ENCODE assay signal across 29 mouse cellular contexts in genomic region chr13:94117522-94117921, GRCm38 (mm10). TPM values are rescaled to one million over a fixed set of nuclear protein-coding genes. Genes with fewer than 3 reads are reported as not detected.
DNase-seq lines count a peak whose midpoint lies in the region; ATAC-seq lines count a peak whose summit lies in the region.
"Had no signal": no experiment of that assay in that cellular context is flagged by ENCODE, and none has a peak within 500 bp of the region (broad histone marks: within the 10 kb centered on the region; RNA-seq: fewer than 3 reads in every experiment).

No protein-coding gene starts in this region.

- 84% methylated on average over 10 of the region's 10 CpGs for WGBS in kidney, embryonic 14.5 days
- WGBS in embryonic facial prominence, embryonic 11.5 days: 93% methylated on average over 10 of the region's 10 CpGs
- WGBS in limb, embryonic 11.5 days: 92% methylated on average over 10 of the region's 10 CpGs
- WGBS in heart, embryonic 10.5 days: 94% methylated on average over 10 of the region's 10 CpGs

- H3K9ac ChIP-seq in kidney, embryonic 14.5 days (ENCODE audit: low read depth, low read length): no peak overlapping the region
- no peak overlapping the region for H3K9ac ChIP-seq in embryonic facial prominence, embryonic 11.5 days (replicated peaks; ENCODE audit: low read length)
- no peak overlapping the region for H3K9ac ChIP-seq in limb, embryonic 11.5 days (ENCODE audit: low read length)
- H3K9ac ChIP-seq: forebrain, embryonic 13.5 days; heart, embryonic 12.5 days; hindbrain, embryonic 15.5 days; liver, embryonic 14.5 days; midbrain, embryonic 13.5 days had no signal

- no peak for DNase-seq in kidney, adult 8-10 months
- peak; percentile 46 for DNase-seq in 416B (ENCODE audit: low read depth)
- DNase-seq in embryonic facial prominence, embryonic 11.5 days (ENCODE audit: low spot score): no peak
- DNase-seq in limb, embryonic 11.5 days (ENCODE audit: low spot score): no peak
- DNase-seq in ovary, adult 18-20 months (ENCODE audit: low spot score): no peak
- no peak for DNase-seq in embryo, embryonic 10 days (ENCODE audit: low spot score)
- DNase-seq in heart, embryonic 10.5 days (ENCODE audit: low spot score): no peak
- DNase-seq: adrenal gland, postnatal 25 days; cerebellum, adult 11-12 months; cerebellum, postnatal 10 days; gastrocnemius, postnatal 14 days; heart, adult 11 months; kidney, postnatal 10 days; layer of hippocampus, adult 9-11 months; lung, adult 2 months; lung, postnatal 10 days; retina, postnatal 1 day; right cerebral cortex, postnatal 25 days; thymus, adult 18-20 months; thymus, postnatal 25 days had no signal

- no peak overlapping the region for H3K4me2 ChIP-seq in kidney, embryonic 14.5 days (replicated peaks; ENCODE audit: low read depth, low read length)
- H3K4me2 ChIP-seq in embryonic facial prominence, embryonic 11.5 days (ENCODE audit: low read depth, low read length): no peak overlapping the region
- H3K4me2 ChIP-seq in limb, embryonic 11.5 days (ENCODE audit: low read depth, severe bottlenecking): no peak overlapping the region
- H3K4me2 ChIP-seq: forebrain, embryonic 13.5 days; heart, embryonic 12.5 days; hindbrain, embryonic 15.5 days; midbrain, embryonic 13.5 days had no signal

- H3K27me3 ChIP-seq in kidney, embryonic 14.5 days (ENCODE audit: control insufficient read depth, insufficient read depth, low read length): no peaks in the 10 kb centered on the region
- no peaks in the 10 kb centered on the region for H3K27me3 ChIP-seq in embryonic facial prominence, embryonic 11.5 days (ENCODE audit: control insufficient read depth, insufficient read depth, low read length)
- H3K27me3 ChIP-seq in limb, embryonic 11.5 days (ENCODE audit: control insufficient read depth, insufficient read depth, low read length): no peaks in the 10 kb centered on the region
- H3K27me3 ChIP-seq in heart, embryonic 10.5 days (ENCODE audit: insufficient read depth, poor library complexity, severe bottlenecking): no peaks in the 10 kb centered on the region
- H3K27me3 ChIP-seq: forebrain, embryonic 13.5 days; heart, embryonic 12.5 days; hindbrain, embryonic 15.5 days; midbrain, embryonic 13.5 days had no signal

- H3K27ac ChIP-seq in kidney, embryonic 14.5 days (ENCODE audit: low read depth, low read length): peak overlapping the region; percentile 85
- peak overlapping the region; percentile 76; the same call in 1 of the 2 replicates for H3K27ac ChIP-seq in embryonic facial prominence, embryonic 11.5 days (replicated peaks; ENCODE audit: low read depth, low read length)
- H3K27ac ChIP-seq in limb, embryonic 11.5 days (replicated peaks; ENCODE audit: low read depth, low read length): peak overlapping the region; percentile 78; the same call in 1 of the 2 replicates
- no peak overlapping the region for H3K27ac ChIP-seq in heart, embryonic 10.5 days
- H3K27ac ChIP-seq: forebrain, embryonic 13.5 days; hindbrain, embryonic 15.5 days; liver, embryonic 14.5 days; midbrain, embryonic 13.5 days had no signal

- H3K36me3 ChIP-seq in kidney, embryonic 14.5 days (ENCODE audit: control insufficient read depth, insufficient read depth, low read length): peaks cover 8% of the 10 kb centered on the region; the same call in 1 of the 2 replicates
- H3K36me3 ChIP-seq in embryonic facial prominence, embryonic 11.5 days (replicated peaks; ENCODE audit: control insufficient read depth, insufficient read depth, low read depth, low read length): no peaks in the 10 kb centered on the region; the same call in 1 of the 2 replicates
- H3K36me3 ChIP-seq in limb, embryonic 11.5 days (ENCODE audit: control insufficient read depth, insufficient read depth, low read length): no peaks in the 10 kb centered on the region
- H3K36me3 ChIP-seq in heart, embryonic 10.5 days: peaks cover 30% of the 10 kb centered on the region
- H3K36me3 ChIP-seq: hindbrain, embryonic 15.5 days; midbrain, embryonic 13.5 days had no signal

- no peak overlapping the region for H3K4me3 ChIP-seq in kidney, embryonic 14.5 days (ENCODE audit: low read length)
- no peak overlapping the region for H3K4me3 ChIP-seq in embryonic facial prominence, embryonic 11.5 days (ENCODE audit: low read depth, low read length)
- no peak overlapping the region for H3K4me3 ChIP-seq in limb, embryonic 11.5 days (ENCODE audit: low read depth, low read length)
- H3K4me3 ChIP-seq in heart, embryonic 10.5 days: no peak overlapping the region
- H3K4me3 ChIP-seq: erythroblast, embryonic 14.5 days; forebrain, embryonic 13.5 days; heart, embryonic 12.5 days; hindbrain, embryonic 15.5 days; midbrain, embryonic 13.5 days had no signal

- peaks cover 35% of the 10 kb centered on the region for H3K4me1 ChIP-seq in kidney, embryonic 14.5 days (ENCODE audit: control insufficient read depth, insufficient read depth, low read length)
- peaks cover 3% of the 10 kb centered on the region for H3K4me1 ChIP-seq in embryonic facial prominence, embryonic 11.5 days (ENCODE audit: control insufficient read depth, insufficient read depth, low read length)
- H3K4me1 ChIP-seq in limb, embryonic 11.5 days (ENCODE audit: control insufficient read depth, insufficient read depth, low read length): peaks cover 33% of the 10 kb centered on the region
- H3K4me1 ChIP-seq in heart, embryonic 10.5 days: peaks cover 17% of the 10 kb centered on the region; the same call in 1 of the 2 replicates
- H3K4me1 ChIP-seq: hindbrain, embryonic 15.5 days; midbrain, embryonic 13.5 days had no signal

- ATAC-seq in kidney, embryonic 14.5 days (ENCODE audit: low FRiP score, low TSS enrichment): no peak
- ATAC-seq in embryonic facial prominence, embryonic 11.5 days (replicated peaks; ENCODE audit: insufficient number of reproducible peaks, low FRiP score, low TSS enrichment, low read depth): no peak
- ATAC-seq in limb, embryonic 11.5 days (ENCODE audit: insufficient number of reproducible peaks, low FRiP score, low TSS enrichment, low read depth): no peak
- ATAC-seq: CD4-positive, CD25-positive, alpha-beta regulatory T cell, adult 4 months; forebrain, embryonic 13.5 days; inflammation-experienced regulatory T-cells, adult 6 months; midbrain, embryonic 13.5 days had no signal

- peaks cover 5% of the 10 kb centered on the region; the same call in 1 of the 2 replicates for H3K9me3 ChIP-seq in kidney, embryonic 14.5 days (ENCODE audit: control insufficient read depth, low read length)
- H3K9me3 ChIP-seq in embryonic facial prominence, embryonic 11.5 days (replicated peaks; ENCODE audit: control insufficient read depth, low read length): no peaks in the 10 kb centered on the region
- H3K9me3 ChIP-seq in limb, embryonic 11.5 days (ENCODE audit: control insufficient read depth, low read length): no peaks in the 10 kb centered on the region; the same call in 1 of the 2 replicates
- no peaks in the 10 kb centered on the region for H3K9me3 ChIP-seq in heart, embryonic 10.5 days
- H3K9me3 ChIP-seq: hindbrain, embryonic 15.5 days; midbrain, embryonic 13.5 days had no signal

RNA-seq across cellular contexts. Expression of gene Lhfpl2, which starts 59.9 kb away (rescaled TPM):
- 48.7 and 81.0 TPM in 2 replicates for polyA plus RNA-seq in kidney, embryonic 14.5 days (2014; fragmentation: Nextera tagmentation; extraction: Ambion mirVana)
- 39.1 and 41.2 TPM in 2 replicates for polyA plus RNA-seq in embryonic facial prominence, embryonic 11.5 days (2014; fragmentation: Nextera tagmentation; extraction: Ambion mirVana)
- 37.4 and 40.8 TPM in 2 replicates for polyA plus RNA-seq in limb, embryonic 11.5 days (2014; fragmentation: Nextera tagmentation; extraction: Ambion mirVana)
- polyA plus RNA-seq in heart, embryonic 10.5 days (2016; fragmentation: Nextera tagmentation; extraction: Ambion mirVana): 19.3 and 33.6 TPM in 2 replicates
- polyA plus RNA-seq: erythroblast, embryonic 14.5 days; inflammation-experienced regulatory T-cells, adult 6 months had no signal
